Mouse (Mus musculus) frontal cortex, adult (tissue): ENCODE measurements around the gene Plb1.

Source experiments
- ATAC-seq: cut with Nextera tagmentation; 2 replicates; pipeline ENCODE4 v1.9.2; 2017; ENCODE audit warnings: mild to moderate bottlenecking, moderate library complexity, mixed read lengths; ENCODE audit not compliant: low TSS enrichment

Plb1 gene

GRCm38 (mm10) chr5:32332591-32332990 is 100.1 kb downstream of the Plb1 start:
- no peak for ATAC-seq

GRCm38 (mm10) chr5:32335172-32335571 is 102.7 kb downstream of the Plb1 start:
- peak; percentile 38; the same call in 1 of the 2 replicates for ATAC-seq

GRCm38 (mm10) chr5:32336092-32336491 is 103.6 kb downstream of the Plb1 start:
- ATAC-seq, result peak; percentile 60; the same call in 1 of the 2 replicates

- no peak for ATAC-seq
Observed at GRCm38 (mm10) chr5:32337336-32337735, 104.8 kb downstream of the Plb1 start.

GRCm38 (mm10) chr5:32338339-32338738 is 105.8 kb downstream of the Plb1 start:
- ATAC-seq, result no peak

GRCm38 (mm10) chr5:32338766-32339165 is 106.3 kb downstream of the Plb1 start:
- peak; percentile 74 for ATAC-seq

GRCm38 (mm10) chr5:32340246-32340645 is 107.7 kb downstream of the Plb1 start:
- no peak for ATAC-seq

- ATAC-seq, result no peak
Observed at GRCm38 (mm10) chr5:32342711-32343285, 110.3 kb downstream of the Plb1 start.

- ATAC-seq, result peak; percentile 89
Observed at GRCm38 (mm10) chr5:32346025-32346912, 113.8 kb downstream of the Plb1 start.

GRCm38 (mm10) chr5:32349718-32350117 is 117.2 kb downstream of the Plb1 start:
- no peak for ATAC-seq

GRCm38 (mm10) chr5:32350551-32351256 is 118.2 kb downstream of the Plb1 start:
- no peak for ATAC-seq

- ATAC-seq, result no peak
Observed at GRCm38 (mm10) chr5:32351721-32352465, 119.4 kb downstream of the Plb1 start.

- no peak for ATAC-seq
Observed at GRCm38 (mm10) chr5:32352845-32353244, 120.3 kb downstream of the Plb1 start.

- no peak for ATAC-seq
Observed at GRCm38 (mm10) chr5:32353280-32353679, 120.8 kb downstream of the Plb1 start.

GRCm38 (mm10) chr5:32360511-32360910 is 128.0 kb downstream of the Plb1 start:
- no peak for ATAC-seq

GRCm38 (mm10) chr5:32361441-32362235 is 129.1 kb downstream of the Plb1 start:
- ATAC-seq, result peak; percentile 80

GRCm38 (mm10) chr5:32369391-32369790 is 136.9 kb downstream of the Plb1 start:
- ATAC-seq, result peak; percentile 34

- peak; percentile 52; the same call in 1 of the 2 replicates for ATAC-seq
Observed at GRCm38 (mm10) chr5:32371239-32371638, 138.7 kb downstream of the Plb1 start.

GRCm38 (mm10) chr5:32378546-32378945 is 146.0 kb downstream of the Plb1 start:
- no peak for ATAC-seq

- no peak for ATAC-seq
Observed at GRCm38 (mm10) chr5:32388656-32389055, 156.1 kb downstream of the Plb1 start.

- ATAC-seq, result peak; percentile 59; the same call in 1 of the 2 replicates
Observed at GRCm38 (mm10) chr5:32390295-32390694, 157.8 kb downstream of the Plb1 start.
